Mouse (Mus musculus): ENCODE measurements around the gene Rhot1. TPM values are rescaled to one million over a fixed set of nuclear protein-coding genes. Genes with fewer than 3 reads are reported as not detected.

Rhot1 gene
- polyA plus RNA-seq, 1 experiment from 2014 or later = 65.4 TPM

DNA sequence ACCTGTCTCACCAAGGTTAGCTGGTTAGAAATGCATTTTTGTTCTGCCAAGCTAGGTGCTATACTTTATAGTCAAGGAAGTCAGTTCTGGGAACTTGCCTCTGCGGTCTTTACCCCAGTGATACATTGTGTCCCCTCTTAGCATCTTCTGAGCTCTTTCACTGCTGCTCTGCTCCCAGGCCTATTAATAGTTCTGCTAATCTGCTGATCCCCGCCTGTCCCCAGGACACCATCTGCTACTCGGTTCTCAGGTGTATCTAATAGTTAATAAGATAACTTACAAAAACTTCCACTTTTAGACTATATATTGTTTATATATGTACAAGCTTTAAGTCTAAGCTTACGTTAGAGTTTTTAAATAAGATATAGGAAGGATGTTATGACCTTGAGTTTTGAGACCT, 29.5 kb downstream of the Rhot1 start:
- H3K27ac ChIP-seq = no peak overlapping the region
- H3K27me3 ChIP-seq = no peaks in the 10 kb centered on the region
- no peak overlapping the region for H3K4me2 ChIP-seq (replicated peaks)
- H3K9ac ChIP-seq = no peak overlapping the region
- H3K9me3 ChIP-seq = no peaks in the 10 kb centered on the region
- H3K4me1 ChIP-seq = no peaks in the 10 kb centered on the region
- no peak overlapping the region for H3K4me3 ChIP-seq
- 88% methylated on average over 4 of the region's 4 CpGs for WGBS
- H3K36me3 ChIP-seq = peaks cover 30% of the 10 kb centered on the region
- ATAC-seq (ENCODE audit: insufficient number of reproducible peaks, insufficient read depth, low FRiP score, low TSS enrichment) = no peak

GRCm38 (mm10) chr11:80247026-80247425, 38.2 kb downstream of the Rhot1 start:
- Histone ChIP-seq H3K4me2 (replicated peaks) (no peak overlapping the region), H3K9ac (no peak overlapping the region), H3K36me3 (peaks cover 66% of the 10 kb centered on the region), H3K27ac (no peak overlapping the region), H3K27me3 (no peaks in the 10 kb centered on the region), H3K4me3 (no peak overlapping the region), H3K9me3 (no peaks in the 10 kb centered on the region), H3K4me1 (no peaks in the 10 kb centered on the region)
- ATAC-seq (ENCODE audit: insufficient number of reproducible peaks, insufficient read depth, low FRiP score, low TSS enrichment) = no peak

- H3K9me3 ChIP-seq = no peaks in the 10 kb centered on the region
- H3K9ac ChIP-seq = no peak overlapping the region
- no peaks in the 10 kb centered on the region for H3K4me1 ChIP-seq
- H3K4me2 ChIP-seq (replicated peaks) = no peak overlapping the region
- H3K36me3 ChIP-seq = peaks cover 55% of the 10 kb centered on the region
- no peak overlapping the region for H3K27ac ChIP-seq
- H3K4me3 ChIP-seq = no peak overlapping the region
- no peak for ATAC-seq (ENCODE audit: insufficient number of reproducible peaks, insufficient read depth, low FRiP score, low TSS enrichment)
- 94% methylated on average over 3 of the region's 3 CpGs for whole genome bisulfite sequencing
- no peaks in the 10 kb centered on the region for H3K27me3 ChIP-seq
These were observed 39.7 kb downstream of the Rhot1 start for GRCm38 (mm10) chr11:80248531-80248930.

DNA sequence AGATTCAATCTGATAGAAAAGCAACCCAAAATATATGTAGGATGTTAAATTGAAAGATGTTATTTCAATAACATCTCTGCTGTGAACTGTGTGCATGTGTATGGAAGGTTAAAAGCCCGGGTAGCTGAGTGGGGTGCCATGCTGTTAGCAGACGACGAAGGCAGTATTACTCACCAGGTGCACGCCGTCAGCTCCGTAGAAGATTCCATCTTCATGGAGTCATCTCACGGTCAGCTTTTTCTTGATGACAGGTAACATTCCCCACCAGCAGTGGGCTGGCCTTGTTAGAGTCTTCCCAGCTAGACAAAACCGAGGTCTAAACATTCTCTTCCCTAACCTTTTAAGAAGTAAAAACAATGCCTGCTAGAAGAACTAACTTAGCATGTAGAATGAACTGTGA, 55.3 kb downstream of the Rhot1 start:
- H3K4me2 ChIP-seq (replicated peaks) = no peak overlapping the region
- no peaks in the 10 kb centered on the region for H3K27me3 ChIP-seq
- no peak overlapping the region for H3K9ac ChIP-seq
- ATAC-seq (ENCODE audit: insufficient number of reproducible peaks, insufficient read depth, low FRiP score, low TSS enrichment) = no peak
- H3K4me1 ChIP-seq = no peaks in the 10 kb centered on the region
- WGBS = 91% methylated on average over 8 of the region's 8 CpGs
- no peaks in the 10 kb centered on the region for H3K9me3 ChIP-seq
- H3K27ac ChIP-seq = no peak overlapping the region
- no peak overlapping the region for H3K4me3 ChIP-seq
- H3K36me3 ChIP-seq = peaks cover 46% of the 10 kb centered on the region

DNA sequence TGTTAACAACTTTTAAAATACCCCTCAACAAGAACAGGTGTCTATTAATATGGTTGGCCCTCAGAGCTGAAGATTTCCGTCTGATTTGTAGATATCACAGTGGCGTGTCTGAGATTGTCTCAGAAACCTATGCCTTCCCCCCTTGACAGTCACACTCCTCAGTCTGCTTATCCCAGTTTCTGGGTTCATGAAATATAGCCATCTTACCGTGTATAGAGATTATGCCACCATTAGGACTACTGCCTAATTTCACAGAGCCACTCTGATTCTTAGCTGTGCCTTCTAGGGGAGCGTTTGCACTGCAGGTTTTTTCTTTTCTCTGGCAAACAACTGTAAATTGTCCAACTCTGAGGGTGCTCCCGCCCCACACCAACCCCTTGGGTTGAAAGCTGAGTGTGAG, 62.3 kb downstream of the Rhot1 start:
- Histone ChIP-seq H3K36me3 (peaks cover 10% of the 10 kb centered on the region), H3K27me3 (no peaks in the 10 kb centered on the region), H3K27ac (no peak overlapping the region), H3K4me2 (replicated peaks) (no peak overlapping the region), H3K9me3 (no peaks in the 10 kb centered on the region), H3K4me3 (no peak overlapping the region), H3K9ac (no peak overlapping the region), H3K4me1 (no peaks in the 10 kb centered on the region)
- no peak for ATAC-seq (ENCODE audit: insufficient number of reproducible peaks, insufficient read depth, low FRiP score, low TSS enrichment)
- 81% methylated on average over 5 of the region's 5 CpGs for WGBS

GRCm38 (mm10) chr11:80275011-80275410, 66.2 kb downstream of the Rhot1 start:
- Histone ChIP-seq H3K4me1 (no peaks in the 10 kb centered on the region), H3K27ac (no peak overlapping the region), H3K9ac (no peak overlapping the region), H3K27me3 (no peaks in the 10 kb centered on the region), H3K36me3 (no peaks in the 10 kb centered on the region), H3K4me3 (no peak overlapping the region), H3K4me2 (replicated peaks) (no peak overlapping the region), H3K9me3 (no peaks in the 10 kb centered on the region)
- ATAC-seq (ENCODE audit: insufficient number of reproducible peaks, insufficient read depth, low FRiP score, low TSS enrichment) = no peak
- WGBS = 64% methylated on average over 3 of the region's 3 CpGs

GRCm38 (mm10) chr11:80278054-80278453, 69.2 kb downstream of the Rhot1 start:
- Histone ChIP-seq H3K9ac (no peak overlapping the region), H3K4me3 (no peak overlapping the region), H3K27me3 (no peaks in the 10 kb centered on the region), H3K9me3 (no peaks in the 10 kb centered on the region), H3K4me2 (replicated peaks) (no peak overlapping the region), H3K36me3 (no peaks in the 10 kb centered on the region), H3K4me1 (no peaks in the 10 kb centered on the region), H3K27ac (no peak overlapping the region)
- WGBS = 70% methylated on average over 2 of the region's 2 CpGs
- ATAC-seq (ENCODE audit: insufficient number of reproducible peaks, insufficient read depth, low FRiP score, low TSS enrichment) = no peak

GRCm38 (mm10) chr11:80283786-80284185, 75.0 kb downstream of the Rhot1 start:
- ATAC-seq (ENCODE audit: insufficient number of reproducible peaks, insufficient read depth, low FRiP score, low TSS enrichment) = no peak
- WGBS = 69% methylated on average over 3 of the region's 3 CpGs

GRCm38 (mm10) chr11:80284641-80285040, 75.8 kb downstream of the Rhot1 start:
- H3K36me3 ChIP-seq = no peaks in the 10 kb centered on the region
- peaks cover 4% of the 10 kb centered on the region for H3K4me1 ChIP-seq
- no peaks in the 10 kb centered on the region for H3K9me3 ChIP-seq
- H3K4me3 ChIP-seq = no peak overlapping the region
- no peak overlapping the region for H3K9ac ChIP-seq
- no peaks in the 10 kb centered on the region for H3K27me3 ChIP-seq
- ATAC-seq (ENCODE audit: insufficient number of reproducible peaks, insufficient read depth, low FRiP score, low TSS enrichment) = no peak
- H3K27ac ChIP-seq = no peak overlapping the region
- no peak overlapping the region for H3K4me2 ChIP-seq (replicated peaks)
- WGBS = 39% methylated on average over 6 of the region's 6 CpGs

More at GRCm38 (mm10) chr11:80283786-80284185, 75.0 kb downstream of the Rhot1 start:
- Histone ChIP-seq H3K9me3 (no peaks in the 10 kb centered on the region), H3K4me3 (no peak overlapping the region), H3K9ac (no peak overlapping the region), H3K27ac (no peak overlapping the region), H3K27me3 (no peaks in the 10 kb centered on the region), H3K4me1 (no peaks in the 10 kb centered on the region; the same call in 1 of the 2 replicates), H3K4me2 (replicated peaks) (no peak overlapping the region), H3K36me3 (no peaks in the 10 kb centered on the region)

GRCm38 (mm10) chr11:80287150-80287549, 78.3 kb downstream of the Rhot1 start:
- no peak overlapping the region for H3K4me3 ChIP-seq
- 0 out of 2 replicates have a peak, but pooled peaks cover 4% of the 10 kb centered on the region for H3K9me3 ChIP-seq
- no peaks in the 10 kb centered on the region; the same call in 1 of the 2 replicates for H3K27me3 ChIP-seq
- H3K36me3 ChIP-seq = no peaks in the 10 kb centered on the region
- ATAC-seq (ENCODE audit: insufficient number of reproducible peaks, insufficient read depth, low FRiP score, low TSS enrichment) = no peak
- H3K4me1 ChIP-seq = peaks cover 15% of the 10 kb centered on the region
- WGBS = 14% methylated on average over 5 of the region's 5 CpGs
- no peak overlapping the region for H3K4me2 ChIP-seq (replicated peaks)
- no peak overlapping the region for H3K9ac ChIP-seq
- H3K27ac ChIP-seq = no peak overlapping the region

GRCm38 (mm10) chr11:80289701-80290445, 81.1 kb downstream of the Rhot1 start:
- peak overlapping the region; percentile 54; the same call in 1 of the 2 replicates for H3K27ac ChIP-seq
- no peaks in the 10 kb centered on the region; the same call in 1 of the 2 replicates for H3K27me3 ChIP-seq
- H3K36me3 ChIP-seq = no peaks in the 10 kb centered on the region
- H3K9ac ChIP-seq = no peak overlapping the region
- peak; percentile 64; the same call in 1 of the 2 replicates for ATAC-seq (ENCODE audit: insufficient number of reproducible peaks, insufficient read depth, low FRiP score, low TSS enrichment)
- H3K4me1 ChIP-seq = peaks cover 15% of the 10 kb centered on the region; the same call in 1 of the 2 replicates
- WGBS = 1% methylated on average over 23 of the region's 23 CpGs
- H3K4me3 ChIP-seq = peak overlapping the region; percentile 26
- 0 out of 2 replicates have a peak, but pooled peaks cover 4% of the 10 kb centered on the region for H3K9me3 ChIP-seq
- peak overlapping the region; percentile 50 for H3K4me2 ChIP-seq (replicated peaks)

DNA sequence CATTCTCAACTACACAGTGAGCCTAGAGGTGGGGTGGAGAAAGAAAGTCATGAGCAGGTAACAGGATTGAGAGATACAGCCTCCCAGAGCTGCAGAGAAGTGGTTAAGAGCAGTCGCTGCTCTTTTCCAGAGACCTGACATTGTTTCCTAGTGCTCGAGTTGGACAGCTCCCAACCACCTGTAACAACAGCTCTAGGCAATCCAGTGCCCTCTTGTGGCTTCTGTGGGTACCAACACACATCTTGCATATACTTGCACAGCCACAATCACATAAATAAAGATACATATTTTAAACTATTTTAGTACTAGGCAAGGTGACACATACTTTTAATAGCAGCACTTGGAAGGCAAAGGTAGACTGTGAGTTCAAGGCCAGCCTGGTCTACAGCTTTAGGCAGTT, 82.2 kb downstream of the Rhot1 start:
- Histone ChIP-seq H3K9me3 (0 out of 2 replicates have a peak, but pooled peaks cover 4% of the 10 kb centered on the region), H3K27ac (no peak overlapping the region), H3K9ac (no peak overlapping the region), H3K4me2 (replicated peaks) (no peak overlapping the region), H3K4me1 (peaks cover 17% of the 10 kb centered on the region; the same call in 1 of the 2 replicates), H3K36me3 (no peaks in the 10 kb centered on the region), H3K27me3 (peaks cover 11% of the 10 kb centered on the region), H3K4me3 (no peak overlapping the region)
- 70% methylated on average over 2 of the region's 2 CpGs for WGBS
- no peak for ATAC-seq (ENCODE audit: insufficient number of reproducible peaks, insufficient read depth, low FRiP score, low TSS enrichment)

Measured in embryonic facial prominence, embryonic 12.5 days (tissue).